Mouse (Mus musculus): ENCODE measurements around the gene Ralgds. TPM values are rescaled to one million over a fixed set of nuclear protein-coding genes. Genes with fewer than 3 reads are reported as not detected.

Ralgds gene
- polyA plus RNA-seq, 1 experiment from 2014 or later, result 2.3 TPM

DNA sequence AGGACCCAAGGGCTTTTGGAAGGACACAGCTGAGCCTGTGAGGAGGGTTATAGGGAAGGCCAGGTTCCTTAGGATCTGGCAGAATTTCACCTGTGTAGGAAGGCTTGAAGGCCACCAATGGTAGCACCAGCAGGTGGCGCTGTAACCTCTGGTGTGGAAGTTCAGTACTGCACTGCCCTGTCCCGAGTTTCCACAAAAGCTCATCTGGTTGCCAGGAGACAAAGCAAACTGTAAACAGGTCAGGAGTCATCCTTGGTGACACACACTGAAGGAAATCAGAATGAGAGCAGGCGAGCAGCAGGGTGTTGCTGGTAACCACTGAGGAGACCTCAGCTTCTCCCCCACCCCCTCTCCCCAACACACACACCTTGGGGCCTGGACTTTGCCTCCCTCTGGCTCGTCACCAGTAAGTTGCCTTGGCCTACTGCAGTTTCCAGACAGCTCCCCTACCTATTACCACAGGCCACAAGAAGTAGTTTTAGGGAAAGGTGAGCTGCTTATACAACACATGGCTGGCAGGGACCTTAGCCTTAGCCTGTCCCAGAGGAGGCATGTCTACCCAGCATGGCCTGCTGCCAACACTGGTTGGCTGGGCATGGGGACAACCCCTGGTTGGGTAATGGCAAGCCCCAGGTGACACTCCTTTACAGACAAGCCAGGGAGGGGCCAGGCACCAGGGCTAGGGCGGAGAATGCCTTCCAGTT is 4.4 kb downstream of the Ralgds start:
- H3K9me3 ChIP-seq (replicated peaks; ENCODE audit: control insufficient read depth, low read length), result no peaks in the 10 kb centered on the region
- H3K36me3 ChIP-seq (ENCODE audit: control insufficient read depth, insufficient read depth), result no peaks in the 10 kb centered on the region
- H3K27me3 ChIP-seq (ENCODE audit: control insufficient read depth, insufficient read depth, low read depth, low read length), result peaks cover 19% of the 10 kb centered on the region
- H3K9ac ChIP-seq (ENCODE audit: low read depth, low read length), result no peak overlapping the region
- no peak overlapping the region for H3K27ac ChIP-seq (ENCODE audit: low read length)
- ATAC-seq (ENCODE audit: low read depth), result peak; percentile 60; the same call in 1 of the 2 replicates
- H3K4me1 ChIP-seq (ENCODE audit: control insufficient read depth, low read depth, low read length), result peaks cover 5% of the 10 kb centered on the region; the same call in 1 of the 2 replicates
- no peak overlapping the region for H3K4me2 ChIP-seq (ENCODE audit: low read depth, low read length)
- WGBS (ENCODE audit: insufficient replicate concordance), result 32% methylated on average over 5 of the region's 5 CpGs
- no peak overlapping the region for H3K4me3 ChIP-seq (ENCODE audit: low read depth, low read length)

DNA sequence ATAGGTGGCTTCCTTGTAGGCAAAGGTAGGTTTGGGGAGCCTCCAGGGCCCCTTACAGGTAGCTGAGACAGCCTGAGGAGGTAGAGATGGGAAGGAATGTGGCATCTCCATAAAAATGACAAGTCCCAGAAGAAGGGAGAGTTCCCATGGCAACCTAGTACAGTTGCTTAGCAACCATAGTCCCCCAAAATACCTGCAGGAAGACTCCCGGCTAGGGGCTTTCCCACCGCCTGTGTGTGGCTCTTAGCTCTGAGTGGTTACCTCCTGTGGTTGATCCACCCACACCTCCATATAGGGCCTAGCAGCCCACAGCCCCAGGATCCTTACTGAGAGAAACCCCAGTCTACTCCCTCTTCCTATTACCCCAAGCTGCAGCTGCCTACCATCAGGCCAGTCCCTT is 5.3 kb downstream of the Ralgds start:
- no peak overlapping the region for H3K27ac ChIP-seq (ENCODE audit: low read length)
- WGBS (ENCODE audit: insufficient replicate concordance), result 71% methylated on average over 2 of the region's 2 CpGs
- no peak overlapping the region for H3K9ac ChIP-seq (ENCODE audit: low read depth, low read length)

DNA sequence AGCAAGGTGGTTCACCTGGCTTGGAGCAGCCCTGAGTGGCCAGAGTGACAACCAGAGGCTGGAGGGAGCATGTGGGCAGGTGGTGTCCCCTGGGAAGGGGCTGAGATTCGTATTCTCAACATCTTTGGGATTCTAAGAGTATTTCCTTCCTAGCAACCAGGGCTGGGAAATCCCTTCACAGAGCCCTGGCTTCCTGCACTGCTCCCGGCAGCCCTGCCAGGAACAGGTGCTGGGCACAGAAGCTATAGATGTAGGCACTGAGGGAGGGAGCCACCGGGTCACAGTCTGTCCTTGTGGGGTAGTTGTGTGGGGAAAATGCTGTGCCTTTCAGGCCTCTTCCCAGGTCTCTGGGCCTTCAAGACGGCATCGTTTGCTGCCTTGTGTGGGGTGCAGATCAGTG is 7.7 kb downstream of the Ralgds start:
- Histone ChIP-seq H3K36me3 (ENCODE audit: control insufficient read depth, insufficient read depth) (no peaks in the 10 kb centered on the region), H3K4me3 (ENCODE audit: low read depth, low read length) (no peak overlapping the region), H3K9ac (ENCODE audit: low read depth, low read length) (no peak overlapping the region), H3K27ac (ENCODE audit: low read length) (no peak overlapping the region), H3K9me3 (replicated peaks; ENCODE audit: control insufficient read depth, low read length) (no peaks in the 10 kb centered on the region), H3K4me2 (ENCODE audit: low read depth, low read length) (no peak overlapping the region), H3K27me3 (ENCODE audit: control insufficient read depth, insufficient read depth, low read depth, low read length) (no peaks in the 10 kb centered on the region), H3K4me1 (ENCODE audit: control insufficient read depth, low read depth, low read length) (no peaks in the 10 kb centered on the region; the same call in 1 of the 2 replicates)
- 49% methylated on average over 5 of the region's 5 CpGs for WGBS (ENCODE audit: insufficient replicate concordance)
- ATAC-seq (ENCODE audit: low read depth), result no peak

More for the DNA sequence above, 5.3 kb downstream of the Ralgds start:
- Histone ChIP-seq H3K4me2 (ENCODE audit: low read depth, low read length) (no peak overlapping the region), H3K36me3 (ENCODE audit: control insufficient read depth, insufficient read depth) (no peaks in the 10 kb centered on the region), H3K9me3 (replicated peaks; ENCODE audit: control insufficient read depth, low read length) (no peaks in the 10 kb centered on the region), H3K4me1 (ENCODE audit: control insufficient read depth, low read depth, low read length) (peaks cover 4% of the 10 kb centered on the region; the same call in 1 of the 2 replicates), H3K4me3 (ENCODE audit: low read depth, low read length) (no peak overlapping the region), H3K27me3 (ENCODE audit: control insufficient read depth, insufficient read depth, low read depth, low read length) (peaks cover 10% of the 10 kb centered on the region)
- ATAC-seq (ENCODE audit: low read depth), result no peak

DNA sequence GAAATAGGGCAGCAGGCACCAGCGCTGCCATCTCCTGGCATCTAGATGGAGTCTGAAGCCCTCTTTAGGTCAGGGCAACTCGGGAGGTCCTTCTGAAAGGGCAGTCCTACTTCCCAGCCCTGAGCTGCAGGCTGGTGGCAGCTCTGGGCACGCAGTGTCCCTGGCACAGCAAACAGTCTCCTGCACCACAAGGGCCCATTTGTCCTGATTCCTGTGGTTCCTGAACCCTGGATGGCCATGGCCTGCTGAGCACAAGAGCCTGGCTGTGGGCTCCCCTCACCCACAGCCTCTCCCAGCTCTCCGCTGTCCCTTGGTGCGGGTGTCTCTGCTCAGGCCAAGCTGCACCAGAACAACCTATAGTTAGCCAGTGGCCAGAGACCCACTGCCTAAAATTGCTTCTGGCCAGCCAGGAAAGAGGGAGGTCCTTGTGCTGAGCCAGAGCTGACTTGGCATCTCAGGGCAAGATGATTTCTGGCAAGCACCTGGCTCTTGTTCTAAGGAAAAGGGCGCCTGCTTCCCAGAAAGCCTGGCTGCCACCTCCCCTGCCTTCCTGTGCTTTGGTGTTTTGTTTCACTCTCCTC is 8.7 kb downstream of the Ralgds start:
- Histone ChIP-seq H3K9me3 (replicated peaks; ENCODE audit: control insufficient read depth, low read length) (no peaks in the 10 kb centered on the region), H3K9ac (ENCODE audit: low read depth, low read length) (no peak overlapping the region), H3K27me3 (ENCODE audit: control insufficient read depth, insufficient read depth, low read depth, low read length) (no peaks in the 10 kb centered on the region), H3K36me3 (ENCODE audit: control insufficient read depth, insufficient read depth) (no peaks in the 10 kb centered on the region), H3K27ac (ENCODE audit: low read length) (no peak overlapping the region), H3K4me2 (ENCODE audit: low read depth, low read length) (no peak overlapping the region), H3K4me1 (ENCODE audit: control insufficient read depth, low read depth, low read length) (peaks cover 3% of the 10 kb centered on the region), H3K4me3 (ENCODE audit: low read depth, low read length) (no peak overlapping the region)
- 62% methylated on average over 6 of the region's 6 CpGs for WGBS (ENCODE audit: insufficient replicate concordance)
- ATAC-seq (ENCODE audit: low read depth), result no peak

DNA sequence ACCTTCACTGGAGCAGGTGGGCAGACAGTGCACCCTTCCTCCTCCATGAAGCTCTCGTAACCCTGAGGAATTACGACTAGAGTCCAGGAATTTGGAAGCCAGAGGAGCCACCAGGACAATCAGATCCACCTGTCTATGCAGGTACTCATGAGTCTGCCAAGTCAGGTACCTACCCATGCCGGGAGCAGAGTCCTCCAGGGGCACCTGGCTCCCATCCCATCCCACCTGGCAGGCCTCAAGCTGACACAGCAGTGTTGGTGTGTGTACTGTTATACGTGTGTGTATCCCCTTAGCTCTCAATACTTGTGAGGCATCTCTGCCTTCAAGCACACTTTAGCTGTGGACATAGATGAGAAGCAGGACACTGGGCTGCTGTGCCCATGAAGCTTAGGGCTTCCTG is 9.2 kb downstream of the Ralgds start:
- no peak for ATAC-seq (ENCODE audit: low read depth)
- Histone ChIP-seq H3K4me2 (ENCODE audit: low read depth, low read length) (no peak overlapping the region), H3K4me1 (ENCODE audit: control insufficient read depth, low read depth, low read length) (peaks cover 3% of the 10 kb centered on the region), H3K36me3 (ENCODE audit: control insufficient read depth, insufficient read depth) (no peaks in the 10 kb centered on the region), H3K4me3 (ENCODE audit: low read depth, low read length) (no peak overlapping the region), H3K27ac (ENCODE audit: low read length) (no peak overlapping the region), H3K9me3 (replicated peaks; ENCODE audit: control insufficient read depth, low read length) (no peaks in the 10 kb centered on the region), H3K9ac (ENCODE audit: low read depth, low read length) (no peak overlapping the region), H3K27me3 (ENCODE audit: control insufficient read depth, insufficient read depth, low read depth, low read length) (no peaks in the 10 kb centered on the region)
- WGBS (ENCODE audit: insufficient replicate concordance), result 56% methylated on average over 4 of the region's 4 CpGs

DNA sequence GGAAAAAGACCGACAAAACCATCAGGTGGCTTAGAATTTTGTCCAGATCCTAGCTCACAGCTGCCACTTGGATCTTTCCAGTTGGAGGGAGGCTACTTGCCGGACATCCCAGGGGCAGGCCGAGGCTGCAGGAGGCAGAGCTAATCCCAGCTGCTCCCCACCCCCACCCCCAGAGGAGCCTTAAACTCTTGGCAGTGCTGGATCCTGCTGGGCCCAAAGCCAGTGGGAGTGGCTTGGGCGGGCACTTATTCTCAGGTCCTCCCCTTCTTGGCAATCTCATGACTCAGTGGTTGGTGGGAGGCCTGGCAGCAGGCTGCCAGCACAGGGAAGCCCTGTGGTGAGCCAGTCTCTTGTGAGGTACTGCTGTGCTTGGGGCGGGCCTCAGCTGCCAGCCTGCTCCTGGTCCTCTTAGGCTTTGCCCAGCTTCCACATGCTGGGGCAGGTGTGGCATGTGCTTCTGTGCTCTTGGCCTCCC is 10.8 kb downstream of the Ralgds start:
- ATAC-seq (ENCODE audit: low read depth), result peak; percentile 30; the same call in 1 of the 2 replicates
- H3K4me3 ChIP-seq (ENCODE audit: low read depth, low read length), result no peak overlapping the region
- H3K9ac ChIP-seq (ENCODE audit: low read depth, low read length), result no peak overlapping the region
- no peaks in the 10 kb centered on the region for H3K27me3 ChIP-seq (ENCODE audit: control insufficient read depth, insufficient read depth, low read depth, low read length)
- H3K27ac ChIP-seq (ENCODE audit: low read length), result no peak overlapping the region
- H3K9me3 ChIP-seq (replicated peaks; ENCODE audit: control insufficient read depth, low read length), result no peaks in the 10 kb centered on the region
- H3K36me3 ChIP-seq (ENCODE audit: control insufficient read depth, insufficient read depth), result no peaks in the 10 kb centered on the region
- 31% methylated on average over 5 of the region's 5 CpGs for WGBS (ENCODE audit: insufficient replicate concordance)
- H3K4me2 ChIP-seq (ENCODE audit: low read depth, low read length), result no peak overlapping the region
- H3K4me1 ChIP-seq (ENCODE audit: control insufficient read depth, low read depth, low read length), result peaks cover 3% of the 10 kb centered on the region

DNA sequence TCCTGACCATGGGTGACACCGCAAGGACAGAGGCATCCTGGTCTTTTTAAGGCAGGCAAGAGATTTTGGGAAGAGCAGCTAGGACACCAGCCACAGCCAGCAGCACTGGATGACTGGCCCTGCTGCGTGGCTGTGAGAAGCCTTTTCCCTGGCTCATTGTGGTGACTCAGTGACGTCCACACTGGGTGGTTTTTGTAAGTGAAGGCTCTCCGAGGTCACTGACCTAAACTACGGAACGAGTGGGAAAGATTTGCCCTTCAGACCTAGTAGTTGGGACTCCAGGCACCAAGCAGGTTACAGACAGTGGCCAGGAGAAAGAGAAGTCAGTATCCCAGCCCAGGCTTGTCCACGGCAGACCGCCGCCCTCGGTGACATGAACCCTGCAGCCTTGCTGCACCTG is 11.5 kb downstream of the Ralgds start:
- Histone ChIP-seq H3K4me1 (ENCODE audit: control insufficient read depth, low read depth, low read length) (peaks cover 3% of the 10 kb centered on the region), H3K4me3 (ENCODE audit: low read depth, low read length) (no peak overlapping the region), H3K27ac (ENCODE audit: low read length) (no peak overlapping the region), H3K27me3 (ENCODE audit: control insufficient read depth, insufficient read depth, low read depth, low read length) (no peaks in the 10 kb centered on the region), H3K9ac (ENCODE audit: low read depth, low read length) (no peak overlapping the region), H3K9me3 (replicated peaks; ENCODE audit: control insufficient read depth, low read length) (no peaks in the 10 kb centered on the region), H3K4me2 (ENCODE audit: low read depth, low read length) (no peak overlapping the region), H3K36me3 (ENCODE audit: control insufficient read depth, insufficient read depth) (no peaks in the 10 kb centered on the region)
- no peak for ATAC-seq (ENCODE audit: low read depth)
- WGBS (ENCODE audit: insufficient replicate concordance), result 62% methylated on average over 10 of the region's 10 CpGs

DNA sequence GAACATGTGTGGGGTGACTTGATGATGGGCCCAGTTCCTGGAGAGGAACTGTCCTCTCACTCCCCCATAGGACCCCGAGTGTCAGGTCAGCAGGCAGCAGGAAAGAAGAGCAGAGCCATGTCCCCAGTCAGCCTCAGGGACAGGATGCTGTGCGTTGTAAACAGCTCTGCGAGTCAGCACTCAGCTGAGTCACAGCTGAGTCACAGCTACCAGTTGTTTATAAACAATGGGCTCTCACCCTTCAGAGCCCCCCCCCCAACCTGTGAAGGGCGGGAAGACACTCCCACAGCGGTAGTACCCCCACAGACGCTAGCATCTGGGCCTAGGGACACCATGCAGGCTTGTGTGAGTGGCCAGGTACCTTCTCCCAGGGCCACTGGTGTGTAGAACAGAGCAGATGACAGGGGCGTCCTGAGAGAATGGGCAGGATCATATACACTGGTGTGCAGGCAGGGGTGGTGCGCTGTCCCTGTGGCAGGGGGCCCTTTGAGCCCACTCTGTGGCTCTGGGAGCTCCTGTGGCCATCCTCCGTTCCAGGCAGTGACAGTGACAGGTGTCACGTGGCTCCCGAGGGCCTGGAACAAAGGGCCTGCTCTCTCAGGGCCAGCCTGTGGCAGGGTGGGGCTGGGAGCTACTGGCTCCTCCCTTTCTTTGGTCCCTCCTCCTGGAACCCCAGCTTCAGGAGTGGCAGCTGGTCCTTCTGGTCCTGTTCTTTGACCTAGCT is 12.5 kb downstream of the Ralgds start:
- no peak overlapping the region for H3K27ac ChIP-seq (ENCODE audit: low read length)
- no peak overlapping the region for H3K4me2 ChIP-seq (ENCODE audit: low read depth, low read length)
- no peaks in the 10 kb centered on the region for H3K36me3 ChIP-seq (ENCODE audit: control insufficient read depth, insufficient read depth)
- no peak overlapping the region for H3K9ac ChIP-seq (ENCODE audit: low read depth, low read length)
- H3K27me3 ChIP-seq (ENCODE audit: control insufficient read depth, insufficient read depth, low read depth, low read length), result no peaks in the 10 kb centered on the region
- 24% methylated on average over 11 of the region's 11 CpGs for WGBS (ENCODE audit: insufficient replicate concordance)
- ATAC-seq (ENCODE audit: low read depth), result peak; percentile 59
- peaks cover 3% of the 10 kb centered on the region for H3K4me1 ChIP-seq (ENCODE audit: control insufficient read depth, low read depth, low read length)
- no peak overlapping the region for H3K4me3 ChIP-seq (ENCODE audit: low read depth, low read length)
- no peaks in the 10 kb centered on the region for H3K9me3 ChIP-seq (replicated peaks; ENCODE audit: control insufficient read depth, low read length)

Measured in liver, embryonic 16.5 days (tissue).